Mouse (Mus musculus) layer of hippocampus, adult 8-10 months (tissue): Measurements from ENCODE around the gene Col15a1. TPM values are rescaled to one million over a fixed set of nuclear protein-coding genes. Genes with fewer than 3 reads are reported as not detected.
A peak's percentile ranks its signal among the peaks of the same experiment; 100 is the strongest.

ENCODE experiments used
- DNase-seq, 2 experiments: peaks; one replicate each; pipeline ENCODE4 v3.0.0; 2022; ENCODE audit warnings: low spot score in 2 of 2
- total RNA-seq, 4 experiments: library from RNA; stranded (reverse); gene quantifications; 2 replicates each; pipeline ENCODE4 v1.2.4; 2022

The Col15a1 gene
- total RNA-seq, 4 experiments from 2014 or later: 5.5 to 13.3 (median 5.7) TPM

DNA sequence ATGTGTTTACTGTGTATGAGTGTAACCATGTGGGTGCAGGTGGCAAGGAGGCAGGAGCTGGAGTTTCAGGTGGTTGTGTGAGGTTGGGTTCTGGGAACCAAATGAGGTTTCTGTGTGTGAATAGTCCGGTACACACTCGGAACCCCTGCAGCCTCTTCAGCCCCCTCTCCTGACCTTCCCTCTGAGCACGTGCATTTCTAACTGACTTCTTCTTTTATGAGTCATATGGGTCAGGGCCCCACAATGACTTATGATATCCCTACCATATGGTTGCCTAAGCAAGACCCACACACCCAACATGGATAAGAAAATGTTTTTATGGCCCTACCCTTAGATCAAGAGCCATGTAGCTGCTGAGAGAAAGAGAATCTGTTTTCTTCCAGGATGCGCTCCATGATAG, 139.1 kb downstream of the Col15a1 start:
- DNase-seq: no peak

- no peak for DNase-seq
Observed at GRCm38 (mm10) chr4:47349759-47350158, 141.8 kb downstream of the Col15a1 start.

DNA sequence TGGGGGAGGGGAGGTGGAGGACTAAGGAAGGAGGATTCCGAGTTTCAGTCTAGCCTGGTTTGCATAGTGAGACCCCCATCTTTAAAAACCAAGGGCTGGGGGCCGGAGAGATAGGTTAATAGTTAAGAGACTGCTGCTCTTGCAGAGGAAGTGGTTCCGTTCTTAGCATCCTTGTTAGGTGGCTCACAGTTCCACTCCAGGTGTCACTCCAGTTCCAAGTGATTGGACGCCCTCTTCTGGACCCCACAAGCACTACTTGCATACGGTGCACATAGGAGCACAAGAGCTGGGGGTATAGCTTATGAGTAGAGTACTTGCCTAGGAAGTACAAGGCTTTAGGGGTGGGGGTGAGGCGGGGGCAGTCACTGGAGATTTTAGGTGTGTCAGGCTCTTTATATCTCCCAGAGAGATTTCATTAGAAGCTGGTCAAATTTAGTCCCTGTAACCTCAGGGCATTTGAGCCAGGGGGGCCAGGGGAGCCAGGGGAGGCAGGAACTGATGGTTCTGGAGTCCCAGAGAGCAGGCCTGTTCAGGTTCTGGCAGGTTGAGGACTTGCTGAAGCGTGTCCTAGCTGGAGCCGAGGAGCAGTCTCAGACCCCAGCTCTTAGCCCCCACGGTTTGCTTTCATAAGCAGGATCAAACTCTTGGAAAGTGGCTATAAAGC, 143.6 kb downstream of the Col15a1 start:
- peak in 1 of 2 experiments; percentile 23 for DNase-seq

- peak; percentile 61 to 71 for DNase-seq
Observed at GRCm38 (mm10) chr4:47352061-47352661, 144.2 kb downstream of the Col15a1 start.

- peak; percentile 93 to 94 for DNase-seq
Observed at GRCm38 (mm10) chr4:47352803-47353388, 144.9 kb downstream of the Col15a1 start, which contains the start of gene Tgfbr1. Gene Tgfbr1 (plus strand): TSS chr4:47353222.

DNA sequence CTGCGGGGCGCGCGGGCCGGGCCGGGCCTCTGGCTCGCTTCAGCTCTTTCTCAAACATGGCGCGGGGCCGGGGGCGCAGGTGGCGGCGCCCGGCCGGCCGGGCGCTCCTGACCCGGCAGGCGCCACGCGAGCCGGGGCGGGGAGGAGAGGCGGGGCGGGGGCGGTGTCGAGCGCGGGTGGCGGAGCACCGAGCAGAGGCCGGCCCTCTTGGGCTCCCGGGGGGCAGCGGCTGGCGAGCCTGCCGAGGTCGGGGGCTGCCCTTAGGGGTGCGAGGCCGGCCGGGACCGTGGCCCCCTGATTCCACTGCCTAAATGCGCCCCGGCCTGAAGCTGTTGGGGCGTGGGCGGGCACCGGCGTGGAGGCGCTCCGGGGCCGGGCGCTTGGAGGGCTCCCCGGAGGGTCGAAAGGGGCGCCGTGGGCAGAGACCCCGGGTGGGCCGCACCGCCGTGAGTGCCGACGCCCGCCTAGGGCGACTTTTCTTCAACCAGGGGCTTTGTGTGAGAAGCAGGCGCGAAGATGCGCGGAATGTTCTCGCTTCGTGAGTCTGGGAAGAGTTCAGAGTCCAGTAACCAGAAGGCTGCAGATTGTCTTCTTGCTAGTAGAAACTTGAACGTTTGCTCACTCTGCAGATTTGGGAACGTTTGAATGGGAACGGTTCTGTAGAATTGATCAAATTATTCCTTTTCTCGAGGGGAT, 145.6 kb downstream of the Col15a1 start:
- no peak for DNase-seq

- DNase-seq: no peak
Observed at GRCm38 (mm10) chr4:47354304-47354703, 146.3 kb downstream of the Col15a1 start.

GRCm38 (mm10) chr4:47362662-47363061, 154.7 kb downstream of the Col15a1 start:
- no peak for DNase-seq

Other genes with a start within 250 kb of the Col15a1 start
- gene Gabbr2, start 216.3 kb upstream of the Col15a1 start, total RNA-seq: 100 to 1,000 TPM; 175 to 209 (median 187) TPM
- 10 to 100 TPM; 19.5 to 30.3 (median 23.8) TPM for gene Anks6, start 150.7 kb upstream of the Col15a1 start, total RNA-seq
- gene Galnt12, start 116.3 kb upstream of the Col15a1 start, total RNA-seq: 1 to 10 TPM in 3 of 4 experiments, under 1 TPM in 1; 0.87 to 1.7 (median 1.4) TPM
- 10 to 100 TPM; 18.2 to 54.5 (median 38.4) TPM for gene Tgfbr1, start 145.1 kb downstream of the Col15a1 start, total RNA-seq